Mouse (Mus musculus) embryonic facial prominence, embryonic 13.5 days (tissue): Measurements from ENCODE around the gene Kcnk5. TPM values are rescaled to one million over a fixed set of nuclear protein-coding genes. Genes with fewer than 3 reads are reported as not detected.

ENCODE experiments used
- ATAC-seq: fragments of 200-750 bp; cut with Nextera tagmentation; 2 replicates; pipeline ENCODE4 v1.8.0; 2017; ENCODE audit warnings: low read depth; ENCODE audit not compliant: insufficient number of reproducible peaks, insufficient read depth, low FRiP score, low TSS enrichment
- H3K27ac ChIP-seq: fragments of 300-500 bp; sonication (generic); 2 replicates; pipeline ENCODE4 v1.5.1; 2015; ENCODE audit warnings: moderate library complexity, mild to moderate bottlenecking, inconsistent platforms
- H3K27me3 ChIP-seq: fragments of 300-500 bp; sonication (generic); 2 replicates; pipeline ENCODE4 v1.6.1; 2015; ENCODE audit warnings: mild to moderate bottlenecking, inconsistent platforms
- H3K36me3 ChIP-seq: fragments of 300-500 bp; sonication (generic); 2 replicates; pipeline ENCODE4 v1.6.1; 2015; ENCODE audit warnings: mild to moderate bottlenecking, inconsistent platforms
- H3K4me1 ChIP-seq: fragments of 300-500 bp; sonication (generic); 2 replicates; pipeline ENCODE4 v1.6.1; 2015; ENCODE audit warnings: inconsistent platforms
- H3K4me2 ChIP-seq: fragments of 300-500 bp; sonication (generic); 2 replicates; pipeline ENCODE4 v1.6.1; 2015; ENCODE audit warnings: moderate library complexity, mild to moderate bottlenecking, inconsistent platforms
- H3K4me3 ChIP-seq: fragments of 300-500 bp; sonication (generic); 2 replicates; pipeline ENCODE4 v1.5.1; 2015; ENCODE audit warnings: mild to moderate bottlenecking, inconsistent platforms
- H3K9ac ChIP-seq: fragments of 300-500 bp; sonication (generic); 2 replicates; pipeline ENCODE4 v1.6.1; 2015; ENCODE audit warnings: mild to moderate bottlenecking, inconsistent platforms
- H3K9me3 ChIP-seq: fragments of 300-500 bp; sonication (generic); 2 replicates; pipeline ENCODE4 v1.6.1; 2016; ENCODE audit warnings: inconsistent platforms
- WGBS: fragments of 180-500 bp; shearing (Covaris S2); methylation state at CpG from one replicate; pipeline ENCODE4 v1.1.7; 2015; ENCODE audit warnings: mixed read lengths; 5-methylcytosine and 5-hydroxymethylcytosine counted together
- polyA plus RNA-seq: library from polyadenylated mRNA; unstranded; fragments of >200 nt; fragmentation: Nextera tagmentation; extraction: Ambion mirVana; gene quantifications from 2 replicates; pipeline ENCODE4 v1.2.1, GENCODE M21; 2015

Gene Kcnk5
- polyA plus RNA-seq, 1 experiment from 2014 or later: 4.9 TPM

- 82% methylated on average over 16 of the region's 16 CpGs for WGBS
- Histone ChIP-seq H3K27ac (no peak within 1 kb of the TSS), H3K27me3 (no peaks in the 10 kb centered on the region), H3K36me3 (peaks cover 16% of the 10 kb centered on the region), H3K4me3 (no peak within 1 kb of the TSS), H3K4me2 (no peak within 1 kb of the TSS), H3K4me1 (no peaks in the 10 kb centered on the region), H3K9me3 (no peaks in the 10 kb centered on the region), H3K9ac (no peak within 1 kb of the TSS)
- ATAC-seq: no peak
These were observed 42.9 kb downstream of the Kcnk5 start, which contains the start of gene Saysd1 for GRCm38 (mm10) chr14:20138484-20139355. Gene Saysd1 (minus strand): TSS chr14:20138534.

- Histone ChIP-seq H3K27ac (no peak overlapping the region), H3K27me3 (no peaks in the 10 kb centered on the region), H3K9me3 (0 out of 2 replicates have a peak, but pooled peaks cover 3% of the 10 kb centered on the region), H3K36me3 (no peaks in the 10 kb centered on the region), H3K9ac (no peak overlapping the region), H3K4me3 (no peak overlapping the region), H3K4me2 (no peak overlapping the region), H3K4me1 (no peaks in the 10 kb centered on the region)
- ATAC-seq: no peak
- 83% methylated on average over 10 of the region's 10 CpGs for WGBS
These were observed 46.5 kb downstream of the Kcnk5 start for GRCm38 (mm10) chr14:20134965-20135671.

GRCm38 (mm10) chr14:20128162-20128561, 53.4 kb downstream of the Kcnk5 start:
- H3K4me1 ChIP-seq: no peaks in the 10 kb centered on the region
- H3K4me3 ChIP-seq: no peak overlapping the region

GRCm38 (mm10) chr14:20127406-20128087, 54.1 kb downstream of the Kcnk5 start:
- Histone ChIP-seq H3K4me3 (no peak overlapping the region), H3K27me3 (no peaks in the 10 kb centered on the region), H3K4me2 (no peak overlapping the region), H3K9ac (no peak overlapping the region), H3K27ac (no peak overlapping the region), H3K4me1 (no peaks in the 10 kb centered on the region), H3K36me3 (no peaks in the 10 kb centered on the region), H3K9me3 (0 out of 2 replicates have a peak, but pooled peaks cover 1% of the 10 kb centered on the region)
- ATAC-seq: no peak
- 77% methylated on average over 15 of the region's 15 CpGs for WGBS

More at GRCm38 (mm10) chr14:20128162-20128561, 53.4 kb downstream of the Kcnk5 start:
- Histone ChIP-seq H3K36me3 (no peaks in the 10 kb centered on the region), H3K4me2 (no peak overlapping the region), H3K27me3 (no peaks in the 10 kb centered on the region), H3K9ac (no peak overlapping the region), H3K9me3 (0 out of 2 replicates have a peak, but pooled peaks cover 3% of the 10 kb centered on the region), H3K27ac (no peak overlapping the region)
- 75% methylated on average over 6 of the region's 6 CpGs for WGBS
- ATAC-seq: no peak

- no peaks in the 10 kb centered on the region for H3K27me3 ChIP-seq
- H3K27ac ChIP-seq: no peak overlapping the region
- H3K9ac ChIP-seq: no peak overlapping the region
- 40% methylated on average over 5 of the region's 5 CpGs for WGBS
- H3K4me2 ChIP-seq: no peak overlapping the region
- no peak for ATAC-seq
- H3K36me3 ChIP-seq: no peaks in the 10 kb centered on the region
- H3K4me1 ChIP-seq: peaks cover 8% of the 10 kb centered on the region
- no peak overlapping the region for H3K4me3 ChIP-seq
- H3K9me3 ChIP-seq: no peaks in the 10 kb centered on the region
These were observed 60.7 kb downstream of the Kcnk5 start for GRCm38 (mm10) chr14:20120868-20121267.

- WGBS: 92% methylated on average over 11 of the region's 11 CpGs
- Histone ChIP-seq H3K4me3 (no peak overlapping the region), H3K27ac (no peak overlapping the region), H3K4me2 (no peak overlapping the region), H3K27me3 (no peaks in the 10 kb centered on the region), H3K9me3 (no peaks in the 10 kb centered on the region), H3K9ac (no peak overlapping the region), H3K4me1 (peaks cover 8% of the 10 kb centered on the region), H3K36me3 (no peaks in the 10 kb centered on the region)
- no peak for ATAC-seq
These were observed 61.6 kb downstream of the Kcnk5 start for GRCm38 (mm10) chr14:20120012-20120411.

- Histone ChIP-seq H3K4me1 (peaks cover 8% of the 10 kb centered on the region), H3K9me3 (no peaks in the 10 kb centered on the region), H3K4me2 (no peak overlapping the region), H3K36me3 (no peaks in the 10 kb centered on the region), H3K27me3 (no peaks in the 10 kb centered on the region), H3K27ac (no peak overlapping the region), H3K4me3 (no peak overlapping the region), H3K9ac (no peak overlapping the region)
- 39% methylated on average over 9 of the region's 9 CpGs for WGBS
- no peak for ATAC-seq
These were observed 65.4 kb downstream of the Kcnk5 start for GRCm38 (mm10) chr14:20116149-20116605.

- WGBS: 73% methylated on average over 6 of the region's 6 CpGs
- no peak overlapping the region for H3K4me3 ChIP-seq
- no peaks in the 10 kb centered on the region for H3K4me1 ChIP-seq
These were observed 66.7 kb downstream of the Kcnk5 start for GRCm38 (mm10) chr14:20114951-20115350.

GRCm38 (mm10) chr14:20113964-20114363, 67.6 kb downstream of the Kcnk5 start:
- no peaks in the 10 kb centered on the region for H3K4me1 ChIP-seq
- no peaks in the 10 kb centered on the region for H3K27me3 ChIP-seq
- no peak for ATAC-seq
- no peaks in the 10 kb centered on the region for H3K9me3 ChIP-seq
- no peak overlapping the region for H3K4me2 ChIP-seq
- no peak overlapping the region for H3K4me3 ChIP-seq
- H3K27ac ChIP-seq: no peak overlapping the region
- no peaks in the 10 kb centered on the region for H3K36me3 ChIP-seq
- no peak overlapping the region for H3K9ac ChIP-seq
- WGBS: 5% methylated on average over 6 of the region's 6 CpGs

More at GRCm38 (mm10) chr14:20114951-20115350, 66.7 kb downstream of the Kcnk5 start:
- Histone ChIP-seq H3K9ac (no peak overlapping the region), H3K27ac (no peak overlapping the region), H3K36me3 (no peaks in the 10 kb centered on the region), H3K27me3 (no peaks in the 10 kb centered on the region), H3K9me3 (no peaks in the 10 kb centered on the region), H3K4me2 (no peak overlapping the region)
- ATAC-seq: no peak

- Histone ChIP-seq H3K36me3 (no peaks in the 10 kb centered on the region), H3K27ac (no peak overlapping the region), H3K9ac (no peak overlapping the region), H3K4me2 (no peak overlapping the region), H3K4me3 (no peak overlapping the region), H3K27me3 (no peaks in the 10 kb centered on the region), H3K9me3 (no peaks in the 10 kb centered on the region), H3K4me1 (no peaks in the 10 kb centered on the region)
- WGBS: 57% methylated on average over 7 of the region's 7 CpGs
- ATAC-seq: no peak
These were observed 68.2 kb downstream of the Kcnk5 start for GRCm38 (mm10) chr14:20113189-20113961.

GRCm38 (mm10) chr14:20112218-20112617, 69.4 kb downstream of the Kcnk5 start:
- Histone ChIP-seq H3K9me3 (no peaks in the 10 kb centered on the region), H3K4me2 (no peak overlapping the region), H3K36me3 (no peaks in the 10 kb centered on the region), H3K27ac (no peak overlapping the region), H3K9ac (no peak overlapping the region), H3K4me1 (no peaks in the 10 kb centered on the region), H3K27me3 (no peaks in the 10 kb centered on the region), H3K4me3 (no peak overlapping the region)
- no peak for ATAC-seq
- WGBS: 70% methylated on average over 3 of the region's 3 CpGs
